Mouse (Mus musculus) 3134 (cell line): ENCODE measurements at regions not wholly inside any gene's neighbourhood (a gene's known extent, or its start where the extent isn't known, plus 50 kb on each side); places are given as distances from the start of the nearest gene placed in this dataset.
A peak's percentile ranks its signal among the peaks of the same experiment; 100 is the strongest.

ENCODE experiments used
- DNase-seq: peaks from one replicate; pipeline ENCODE4 v3.0.0-alpha.2; 2011; ENCODE audit warnings: low spot score; ENCODE audit not compliant: insufficient read length; ENCODE audit errors: extremely low read depth

DNA sequence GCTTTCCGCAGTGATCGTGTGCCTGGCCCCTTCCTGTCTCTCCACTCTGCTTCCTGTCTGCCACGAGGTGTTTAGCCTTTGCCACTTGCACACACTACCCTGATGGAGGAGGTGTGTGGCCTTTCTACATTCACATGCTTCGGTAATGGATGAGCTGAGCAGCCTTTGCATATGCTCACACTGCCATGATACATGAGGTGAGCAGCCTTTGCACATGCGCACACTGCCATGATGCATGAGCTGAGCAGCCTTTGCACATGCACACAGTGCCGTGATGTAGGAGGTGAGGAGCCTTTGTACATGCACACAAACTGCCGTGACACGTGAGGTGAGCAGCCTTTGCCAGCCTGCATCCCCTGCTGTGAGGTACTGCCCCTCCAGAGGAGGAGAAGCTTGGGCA is 58.3 kb downstream of the Erv3 start:
- DNase-seq: no peak

DNA sequence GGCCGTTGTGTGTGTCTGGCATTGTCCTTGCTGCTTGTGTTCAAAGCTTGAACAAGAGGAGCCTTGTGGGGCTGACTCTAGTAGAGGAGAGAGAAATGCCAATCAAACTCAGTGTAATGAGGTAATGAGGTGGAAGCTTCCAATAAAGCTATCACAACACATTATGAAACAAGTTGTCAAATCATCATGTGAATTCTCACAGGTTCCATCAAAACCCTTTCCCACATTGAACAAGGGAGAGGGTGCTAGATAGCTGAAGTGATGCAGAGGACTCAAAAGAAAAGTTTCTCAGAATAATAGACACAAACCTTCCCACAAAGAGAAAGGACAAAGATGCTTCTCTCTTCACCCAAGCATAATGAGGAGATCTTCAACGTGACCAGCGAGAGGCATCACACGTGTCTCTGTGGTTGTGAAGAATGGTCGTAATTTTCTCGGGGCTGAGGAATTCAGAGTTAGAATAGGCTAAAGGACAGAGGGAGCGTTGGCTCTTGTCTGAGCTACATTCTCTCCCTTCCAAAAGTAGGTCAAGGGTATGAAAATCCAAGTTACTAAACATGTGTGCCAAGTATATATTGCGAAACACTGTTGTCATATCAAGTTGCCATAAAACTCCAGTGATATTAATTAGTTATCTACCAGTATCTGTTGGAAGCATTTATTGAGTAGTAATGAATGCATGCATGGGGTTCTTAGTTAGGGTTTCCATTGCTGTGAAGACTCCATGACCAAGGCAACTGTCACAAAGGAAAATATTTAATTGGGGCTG is 59.2 kb downstream of the Erv3 start:
- DNase-seq: no peak

DNA sequence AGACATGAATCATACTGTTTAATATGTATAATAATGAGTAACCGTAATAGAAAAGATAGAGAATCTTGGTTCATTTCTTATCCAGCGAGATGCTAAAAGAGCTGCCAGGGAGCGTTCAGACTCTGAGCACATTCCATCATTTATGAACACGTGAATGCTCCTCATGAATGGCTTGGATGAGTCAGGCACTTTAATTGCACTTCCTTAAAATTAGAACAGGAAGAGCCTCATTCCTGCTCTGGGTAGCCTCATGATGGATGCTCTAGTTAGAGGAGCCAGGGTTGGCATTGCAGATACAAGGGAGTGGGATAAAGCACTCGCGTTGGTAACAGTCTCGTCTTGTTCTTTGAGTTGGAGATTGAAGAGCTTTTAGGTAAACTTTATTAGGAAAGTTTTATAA is 60.1 kb downstream of the Erv3 start:
- DNase-seq: no peak

DNA sequence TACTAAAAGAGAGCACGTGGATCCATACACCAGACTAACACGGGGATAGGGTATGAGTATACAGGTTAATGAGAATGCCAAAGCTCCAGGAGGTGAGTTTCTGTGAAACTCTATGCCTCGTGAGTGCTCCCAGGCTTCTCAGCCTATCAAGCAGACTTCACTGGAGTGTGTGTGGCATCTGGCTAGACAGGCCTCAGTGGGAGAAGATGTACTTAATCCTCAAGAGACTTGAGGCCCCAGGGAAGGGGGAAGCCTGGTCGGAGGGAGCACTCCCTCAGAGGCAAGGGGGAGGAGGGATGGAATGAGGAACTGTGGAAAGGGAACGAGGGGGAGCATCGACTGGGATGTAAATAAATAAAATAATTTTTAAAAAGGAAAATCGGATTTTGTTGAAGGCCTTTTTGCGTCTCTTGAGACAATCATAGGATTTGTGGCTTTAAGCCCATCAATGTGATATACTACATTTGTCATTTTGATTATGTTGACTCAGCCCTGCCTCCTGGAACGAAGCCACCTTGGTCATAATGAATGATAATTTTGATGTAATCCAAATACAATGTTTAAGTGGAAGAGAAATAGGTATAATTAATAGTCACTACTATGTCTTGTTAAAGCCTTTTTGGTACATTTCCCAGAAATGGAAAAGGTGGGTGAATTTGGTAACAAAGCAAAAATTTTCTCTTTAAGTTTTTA is 62.4 kb downstream of the Erv3 start:
- DNase-seq: no peak

DNA sequence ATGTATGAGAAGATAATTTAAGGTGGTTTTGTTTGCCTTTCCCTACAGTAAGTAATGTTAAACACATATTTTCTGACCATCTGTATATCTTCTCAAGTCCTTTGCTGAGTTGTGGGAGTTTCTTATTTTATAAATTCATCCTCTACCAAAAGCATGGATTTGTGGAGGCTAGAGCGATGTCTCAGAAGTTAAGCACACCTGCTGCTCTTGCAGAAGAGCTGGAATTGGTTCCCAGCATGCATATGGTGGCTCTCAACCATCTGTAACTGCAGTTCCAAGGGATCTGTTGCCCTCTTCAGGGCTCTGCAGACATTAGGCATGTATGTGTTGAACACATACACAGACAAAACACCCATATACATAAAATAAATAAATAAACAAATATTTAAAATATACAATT is 84.2 kb downstream of the Erv3 start:
- DNase-seq: no peak

DNA sequence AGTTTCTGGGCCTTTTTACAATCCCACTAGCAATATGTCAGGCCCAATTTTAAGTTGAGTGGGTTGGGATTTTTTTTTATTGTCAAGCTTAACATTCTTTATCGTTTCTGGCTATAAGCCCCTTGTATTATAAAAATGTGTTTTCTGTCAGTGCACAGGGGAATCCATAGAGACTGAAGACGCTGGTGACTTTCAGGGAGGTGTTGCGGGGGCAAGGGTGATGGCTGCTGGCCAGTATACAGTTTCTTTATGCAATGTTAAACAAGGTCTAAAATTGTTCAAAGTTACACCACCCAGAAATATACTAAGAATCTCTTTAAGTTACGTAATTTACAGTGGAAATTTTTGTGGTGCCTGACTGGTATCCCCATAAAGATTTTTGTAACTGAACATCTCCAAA is 85.9 kb downstream of the Erv3 start:
- DNase-seq: no peak

DNA sequence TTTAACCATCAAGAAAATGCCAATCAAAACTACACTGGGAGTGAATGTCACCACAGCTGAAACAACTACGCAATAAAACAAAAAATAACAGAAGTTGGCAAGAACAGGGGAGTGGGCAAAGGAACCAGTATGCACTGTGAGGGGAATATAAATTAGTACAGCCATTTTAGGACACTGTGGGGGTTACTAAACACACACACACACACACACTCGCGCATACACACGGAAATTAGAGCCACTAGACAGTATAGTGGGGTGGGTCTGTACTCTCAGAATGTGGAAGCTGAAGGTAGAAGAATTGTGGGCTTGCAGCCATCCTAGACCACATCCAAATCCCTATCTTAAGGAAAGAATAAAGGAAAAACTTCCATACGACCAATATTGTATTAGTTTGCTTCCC is 87.4 kb downstream of the Erv3 start:
- DNase-seq: no peak

DNA sequence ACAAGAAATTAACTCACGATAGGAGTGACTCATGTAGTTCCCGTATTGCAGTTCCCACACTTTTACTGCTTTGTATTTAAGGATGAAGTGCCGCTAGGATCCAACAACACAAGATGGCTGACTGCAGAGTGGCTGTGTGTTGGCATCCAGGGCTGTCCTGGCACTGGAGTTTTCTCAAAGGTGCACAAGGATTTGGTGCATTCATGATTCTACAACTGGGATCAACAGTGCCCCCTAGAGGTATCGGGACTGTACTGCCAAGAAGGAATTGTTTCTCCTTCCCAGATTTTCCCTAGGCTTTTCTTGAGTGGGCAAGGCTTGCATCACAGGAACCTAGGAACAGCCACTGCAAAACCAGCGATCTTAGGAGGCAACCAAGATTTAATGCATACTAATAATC is 88.7 kb downstream of the Erv3 start:
- peak; percentile 46 for DNase-seq

DNA sequence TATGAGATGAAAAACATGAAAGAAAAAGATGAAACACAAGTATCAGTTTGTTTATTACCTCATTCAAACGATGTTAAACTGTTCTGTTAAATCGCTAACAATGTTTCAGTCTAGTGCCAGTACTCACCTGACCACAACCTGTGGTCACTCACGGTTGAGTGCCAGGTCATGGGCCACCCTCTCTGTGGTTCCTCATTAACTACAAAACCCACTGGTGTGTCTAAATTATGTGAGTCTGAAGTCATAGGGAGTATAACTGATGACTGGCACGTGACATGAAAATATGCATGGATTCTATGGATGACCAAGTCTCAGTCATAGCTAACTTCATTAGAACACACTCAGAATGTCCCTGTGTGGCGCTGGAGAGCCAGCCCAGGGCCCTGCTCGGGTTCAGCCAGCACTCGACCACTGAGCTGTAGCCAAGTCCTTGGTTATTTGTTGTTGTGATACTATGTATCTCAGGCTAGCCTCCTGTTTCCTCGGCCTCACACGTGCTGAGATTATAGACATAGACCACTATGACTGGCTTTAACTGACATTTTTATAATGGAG is 89.8 kb downstream of the Erv3 start:
- DNase-seq: no peak

DNA sequence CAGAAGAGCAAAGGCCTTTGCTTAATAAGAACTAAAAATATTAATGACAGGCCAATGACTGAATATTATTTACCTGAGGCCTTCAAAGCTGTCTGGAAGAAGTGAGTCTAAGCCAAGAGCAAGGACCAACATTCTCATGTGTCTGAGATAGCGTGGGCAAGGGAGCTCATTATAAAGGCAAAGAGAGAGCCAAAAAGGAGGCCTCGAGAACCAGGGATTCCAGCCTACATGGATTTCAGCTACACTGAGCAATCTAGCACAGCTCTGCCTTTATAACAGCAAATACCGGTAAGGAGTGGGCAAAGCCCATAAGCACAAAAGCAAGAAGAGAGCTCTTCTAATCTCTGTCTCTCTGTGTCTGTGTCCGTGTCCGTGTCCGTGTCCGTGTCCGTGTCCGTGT is 93.0 kb downstream of the Erv3 start:
- DNase-seq: no peak

DNA sequence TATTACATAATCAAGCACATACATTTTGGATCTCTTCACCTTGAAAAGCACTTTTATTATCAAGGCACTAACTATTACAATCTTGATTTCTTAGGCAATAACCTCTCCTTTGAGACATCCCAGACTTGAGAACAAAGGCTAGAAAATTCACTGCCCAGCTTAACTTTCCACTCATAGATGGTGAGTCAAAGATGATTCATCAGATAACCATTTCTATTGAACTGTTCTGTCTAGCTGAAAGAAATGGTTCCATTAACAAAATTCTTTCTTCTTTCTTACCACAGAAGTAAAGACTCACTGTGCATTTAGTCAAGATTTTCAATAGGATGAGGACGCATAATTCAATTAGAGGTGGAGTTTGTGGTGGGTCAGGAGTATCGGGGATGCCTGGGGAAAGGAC is 98.0 kb downstream of the Erv3 start:
- peak; percentile 60 for DNase-seq

DNA sequence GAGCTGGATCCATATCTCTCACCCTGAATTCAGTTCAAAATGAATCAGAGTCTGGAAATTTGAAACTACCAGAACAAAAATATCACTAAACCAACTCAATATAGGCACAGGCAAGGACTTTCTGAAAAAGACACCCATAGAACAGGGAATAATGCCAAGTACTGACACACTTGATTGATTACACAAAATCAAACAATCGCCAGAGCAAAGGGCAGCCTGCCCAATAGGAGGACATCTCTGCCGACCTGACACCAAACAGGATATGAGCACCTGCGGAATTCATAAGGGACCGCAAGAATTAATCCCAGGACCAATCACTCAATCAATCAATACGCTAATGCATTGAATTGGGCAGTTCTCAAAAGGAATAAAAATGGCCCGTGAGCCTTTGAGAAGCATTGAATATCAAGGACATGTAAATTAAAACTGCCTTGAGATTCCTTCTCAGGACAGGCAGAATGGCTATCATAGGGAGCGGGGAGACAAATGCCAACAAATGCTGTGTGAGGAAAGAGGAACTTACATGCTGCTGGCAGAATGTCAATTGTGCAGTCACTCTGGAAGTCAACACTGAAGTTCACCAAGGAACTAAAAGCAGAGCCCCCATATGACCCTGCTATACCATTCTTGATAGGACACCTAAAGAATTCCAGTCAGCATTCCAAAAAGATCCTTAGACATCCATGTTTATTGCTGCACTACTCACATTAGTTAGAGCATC is 102.2 kb downstream of the Erv3 start:
- no peak for DNase-seq

DNA sequence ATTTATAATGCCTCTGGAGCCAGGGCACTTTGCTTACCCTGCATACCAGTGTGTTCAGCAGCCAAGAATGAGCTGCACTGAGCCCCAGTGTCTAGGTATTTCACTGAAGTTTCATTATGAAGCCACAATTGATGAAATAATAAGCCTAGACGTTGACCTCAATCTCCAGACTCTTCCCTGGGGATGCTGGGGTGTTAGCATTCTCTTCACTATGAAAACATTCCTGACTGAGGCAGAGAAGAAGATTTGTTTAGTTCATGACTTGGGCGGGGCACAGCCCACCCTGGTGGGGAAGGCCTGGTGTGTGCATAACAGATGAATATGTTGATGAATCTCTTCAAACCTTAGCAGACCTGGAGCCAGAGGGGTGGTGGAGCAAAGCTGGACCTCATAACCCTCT is 104.4 kb downstream of the Erv3 start:
- no peak for DNase-seq

DNA sequence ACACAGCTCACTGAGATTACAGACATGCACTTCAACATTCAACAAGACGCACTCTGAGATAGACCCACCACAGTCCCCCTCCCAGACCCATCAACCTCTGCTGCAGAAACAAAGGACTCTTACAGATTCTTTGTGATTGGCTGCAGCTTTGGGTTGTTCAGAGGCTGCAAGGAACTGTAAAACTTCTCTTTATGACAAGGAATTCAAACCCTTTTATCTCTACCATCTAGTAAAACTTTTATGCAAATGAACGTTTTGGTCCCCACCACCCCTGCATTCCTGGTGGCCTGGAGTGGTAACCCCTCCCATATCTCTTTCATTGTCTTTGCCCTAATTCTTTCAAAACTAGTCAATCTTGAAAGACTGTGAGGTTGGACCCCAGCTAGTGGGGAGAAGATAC is 106.1 kb downstream of the Erv3 start:
- DNase-seq: no peak

DNA sequence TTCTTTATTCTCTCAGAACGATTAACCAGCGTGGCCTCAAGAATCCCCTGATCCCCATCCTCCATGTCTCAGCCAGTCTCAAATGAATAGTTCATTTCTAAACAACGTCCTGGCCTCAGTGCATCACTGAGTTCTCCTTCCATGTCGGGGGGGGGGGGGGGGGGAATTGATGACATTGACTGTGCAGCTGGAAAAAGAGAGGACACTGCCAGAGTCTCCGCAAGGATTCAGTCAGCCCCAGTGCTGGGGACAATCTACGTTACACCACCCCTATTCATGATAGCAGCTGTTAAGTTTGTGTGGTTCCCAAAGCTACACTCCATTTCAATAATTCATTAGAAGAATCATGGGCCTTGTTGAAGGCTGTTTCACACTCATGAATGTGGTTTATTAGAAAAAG is 108.9 kb downstream of the Erv3 start:
- no peak for DNase-seq

DNA sequence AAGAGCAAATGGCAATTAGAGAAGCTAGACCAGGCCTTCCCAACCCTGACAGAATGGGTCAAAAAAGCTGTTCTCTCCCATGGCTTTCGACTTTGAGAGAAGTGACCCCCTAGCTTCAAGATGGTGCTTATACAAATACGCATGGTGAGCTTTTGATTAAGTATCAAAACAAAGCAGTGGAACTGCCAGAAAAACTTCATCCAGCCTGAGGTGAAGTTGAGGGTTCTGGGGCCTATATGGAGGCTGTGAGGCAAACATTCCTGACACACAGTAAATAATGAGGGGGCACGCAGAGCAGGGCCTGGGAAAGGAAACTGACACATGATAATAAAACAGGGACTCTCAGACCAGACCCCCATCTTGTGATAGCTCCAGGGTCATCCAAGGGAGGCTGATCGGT is 109.3 kb downstream of the Erv3 start:
- DNase-seq: no peak

DNA sequence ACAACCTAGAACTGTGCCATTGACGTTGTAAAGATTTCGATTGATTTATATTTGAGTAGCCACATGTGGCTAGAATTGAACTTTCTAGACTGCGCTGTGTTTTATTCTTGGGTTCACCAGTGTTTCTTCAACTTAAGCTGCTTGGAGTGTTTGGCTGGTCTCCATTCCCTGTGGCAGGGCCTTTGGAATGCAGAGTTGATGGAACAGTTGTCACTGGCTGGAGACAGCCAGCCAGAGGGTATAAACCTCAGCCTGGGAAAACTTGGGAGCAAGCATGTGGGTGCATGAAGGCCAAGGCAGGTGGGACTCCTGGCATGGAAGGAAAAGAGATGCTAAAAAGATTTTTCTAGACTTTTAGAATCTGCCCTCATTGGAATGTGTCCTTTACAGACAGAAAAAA is 109.8 kb downstream of the Erv3 start:
- no peak for DNase-seq

DNA sequence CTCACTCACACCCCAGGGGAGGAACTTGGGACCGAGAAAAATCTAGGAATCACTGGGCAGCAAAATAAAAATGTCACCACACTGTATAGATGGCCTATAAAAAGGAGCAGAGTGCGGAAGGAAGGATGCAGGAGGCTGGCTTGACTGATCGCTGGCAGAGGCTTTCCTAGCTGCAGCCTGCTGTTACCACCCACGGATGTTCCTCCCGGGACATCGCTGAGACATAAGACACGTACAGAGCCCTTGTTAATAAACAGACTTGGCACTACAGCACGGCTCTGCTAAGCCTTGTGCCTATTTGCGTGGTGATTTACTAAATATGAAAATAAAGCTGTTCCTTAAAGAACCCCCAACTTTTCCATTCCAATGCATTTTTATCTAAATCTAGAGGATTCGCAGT is 110.8 kb downstream of the Erv3 start:
- no peak for DNase-seq

DNA sequence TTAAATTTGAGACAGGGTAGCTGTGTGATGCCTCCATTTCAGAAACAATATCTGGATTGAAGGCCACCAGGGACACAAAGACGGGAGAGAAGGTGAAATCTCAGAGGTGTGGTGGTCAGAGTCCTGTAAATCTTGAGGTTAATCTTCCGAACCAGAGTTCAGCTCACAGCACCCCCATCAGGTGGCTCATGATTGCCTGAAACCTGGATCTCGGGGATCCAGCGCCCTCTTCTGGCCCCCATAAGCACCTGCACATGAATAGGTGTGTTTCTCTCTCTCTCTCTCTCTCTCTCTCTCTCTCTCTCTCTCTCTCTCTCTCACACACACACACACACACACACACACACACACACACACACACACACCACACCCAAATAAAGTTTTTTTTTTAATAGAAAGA is 111.8 kb downstream of the Erv3 start:
- DNase-seq: no peak

DNA sequence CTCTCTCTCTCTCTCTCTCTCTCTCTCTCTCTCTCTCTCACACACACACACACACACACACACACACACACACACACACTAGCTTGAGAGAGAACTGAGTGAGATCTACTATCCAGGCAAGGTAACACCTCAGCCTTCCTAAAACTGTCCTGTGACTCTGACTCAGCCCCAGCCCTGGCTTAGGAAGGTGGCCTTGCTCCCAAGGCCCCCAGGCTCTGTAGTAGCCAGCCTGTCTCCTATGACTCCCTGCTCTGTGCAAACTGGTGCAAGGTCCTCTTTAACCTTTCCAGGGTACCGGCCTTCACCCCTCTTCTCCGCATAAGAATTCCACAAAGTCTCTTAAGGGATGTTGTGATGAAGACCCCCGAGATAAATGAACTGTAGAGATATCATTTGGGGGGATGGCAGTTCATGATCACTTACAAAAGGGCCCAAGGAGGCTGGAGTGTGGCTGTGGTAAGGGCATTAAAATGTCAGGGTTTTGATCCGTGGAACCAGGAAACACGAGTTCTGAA is 114.1 kb downstream of the Erv3 start:
- no peak for DNase-seq

DNA sequence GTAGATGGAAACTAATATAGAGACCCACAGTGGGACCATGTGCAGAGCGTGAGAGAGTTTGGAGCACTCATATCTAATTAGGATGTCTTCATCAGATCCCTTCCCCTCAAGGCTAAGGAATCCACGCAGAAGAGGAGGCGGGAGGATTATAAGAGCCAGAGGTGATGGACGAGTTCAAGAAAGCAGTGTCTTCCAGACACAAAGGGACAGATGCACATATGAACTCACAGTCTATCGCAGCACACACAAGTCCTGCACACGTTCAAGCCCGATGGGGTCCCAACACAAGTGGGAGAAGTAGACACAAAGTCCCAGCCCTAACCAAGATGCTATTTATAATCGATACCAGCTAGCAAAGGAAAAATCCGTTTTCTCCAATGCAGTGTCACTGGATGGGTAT is 114.6 kb downstream of the Erv3 start:
- no peak for DNase-seq
